Mouse (Mus musculus) lung, postnatal 10 days (tissue): ENCODE results near the gene Fbln1.
"Not testable (repeated sequence)": the region's sequence is repeated elsewhere in the genome, so short reads cannot be mapped to it uniquely, and the experiment has no call there.

Experiments
- DNase-seq: peaks from one replicate; pipeline ENCODE4 v3.0.0; 2021

Gene Fbln1

GRCm38 (mm10) chr15:85295977-85296376, 90.2 kb downstream of the Fbln1 start:
- DNase-seq = no peak

- DNase-seq = no peak
These were observed 90.8 kb downstream of the Fbln1 start for GRCm38 (mm10) chr15:85296538-85296937.

- peak; percentile 15 for DNase-seq
These were observed 92.5 kb downstream of the Fbln1 start for GRCm38 (mm10) chr15:85298167-85298781.

- no peak for DNase-seq
These were observed 93.2 kb downstream of the Fbln1 start for GRCm38 (mm10) chr15:85298946-85299345.

- DNase-seq = no peak
These were observed 97.5 kb downstream of the Fbln1 start for GRCm38 (mm10) chr15:85303241-85303640.

GRCm38 (mm10) chr15:85303976-85304375, 98.2 kb downstream of the Fbln1 start:
- DNase-seq = no peak

GRCm38 (mm10) chr15:85307061-85307660, 101.4 kb downstream of the Fbln1 start:
- DNase-seq = no peak

- no peak for DNase-seq
These were observed 105.4 kb downstream of the Fbln1 start for GRCm38 (mm10) chr15:85311058-85311657.

GRCm38 (mm10) chr15:85315378-85316025, 109.8 kb downstream of the Fbln1 start:
- DNase-seq = peak; percentile 83

GRCm38 (mm10) chr15:85316342-85317140, 110.8 kb downstream of the Fbln1 start:
- DNase-seq = no peak

GRCm38 (mm10) chr15:85319924-85320668, 114.3 kb downstream of the Fbln1 start:
- DNase-seq = no peak

GRCm38 (mm10) chr15:85323214-85323613, 117.5 kb downstream of the Fbln1 start:
- no peak for DNase-seq

GRCm38 (mm10) chr15:85324426-85324825, 118.7 kb downstream of the Fbln1 start:
- no peak for DNase-seq

- DNase-seq = no peak
These were observed 122.1 kb downstream of the Fbln1 start for GRCm38 (mm10) chr15:85327808-85328207.

- DNase-seq = peak; percentile 19
These were observed 122.7 kb downstream of the Fbln1 start for GRCm38 (mm10) chr15:85328455-85328854.

- DNase-seq = no peak
These were observed 123.3 kb downstream of the Fbln1 start for GRCm38 (mm10) chr15:85329096-85329495.

- DNase-seq = no peak
These were observed 124.3 kb downstream of the Fbln1 start for GRCm38 (mm10) chr15:85330024-85330423.

GRCm38 (mm10) chr15:85333511-85333910, 127.8 kb downstream of the Fbln1 start:
- DNase-seq = not testable (repeated sequence)

GRCm38 (mm10) chr15:85334234-85334633, 128.5 kb downstream of the Fbln1 start:
- no peak for DNase-seq

- DNase-seq = no peak
These were observed 130.0 kb downstream of the Fbln1 start, which contains the start of gene Atxn10 for GRCm38 (mm10) chr15:85335671-85336300. Gene Atxn10 (plus strand): TSS chr15:85336245.
